Mouse (Mus musculus): ENCODE measurements at regions not wholly inside any gene's neighbourhood (a gene's known extent, or its start where the extent isn't known, plus 50 kb on each side); places are given as distances from the start of the nearest gene placed in this dataset.

DNA sequence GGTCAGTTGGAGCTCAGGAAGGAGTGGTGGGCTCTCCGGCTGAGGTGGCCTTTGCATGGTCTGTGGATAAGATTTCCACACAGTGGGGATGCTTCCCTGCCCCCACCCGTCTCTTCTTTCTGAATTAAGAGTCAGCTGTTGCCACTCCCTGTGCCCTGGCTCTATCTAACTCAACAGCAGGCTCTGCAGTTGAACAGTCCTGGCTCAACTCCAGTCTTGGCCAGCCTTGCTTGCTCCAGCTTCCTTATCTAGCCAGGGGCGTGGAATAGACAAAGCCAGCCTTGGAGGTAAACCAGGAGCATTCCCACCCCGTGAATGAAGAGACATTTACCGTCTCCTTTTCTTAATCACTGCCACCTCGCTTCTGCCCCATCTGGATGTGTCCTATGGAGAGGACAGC lies 89.7 kb downstream of the Mn1 start:
- no peak for DNase-seq (ENCODE audit: extremely low spot score, low read depth, low spot score)

GRCm38 (mm10) chr5:111507332-111507731 lies 90.2 kb downstream of the Mn1 start:
- no peak for DNase-seq (ENCODE audit: extremely low spot score, low read depth, low spot score)

DNA sequence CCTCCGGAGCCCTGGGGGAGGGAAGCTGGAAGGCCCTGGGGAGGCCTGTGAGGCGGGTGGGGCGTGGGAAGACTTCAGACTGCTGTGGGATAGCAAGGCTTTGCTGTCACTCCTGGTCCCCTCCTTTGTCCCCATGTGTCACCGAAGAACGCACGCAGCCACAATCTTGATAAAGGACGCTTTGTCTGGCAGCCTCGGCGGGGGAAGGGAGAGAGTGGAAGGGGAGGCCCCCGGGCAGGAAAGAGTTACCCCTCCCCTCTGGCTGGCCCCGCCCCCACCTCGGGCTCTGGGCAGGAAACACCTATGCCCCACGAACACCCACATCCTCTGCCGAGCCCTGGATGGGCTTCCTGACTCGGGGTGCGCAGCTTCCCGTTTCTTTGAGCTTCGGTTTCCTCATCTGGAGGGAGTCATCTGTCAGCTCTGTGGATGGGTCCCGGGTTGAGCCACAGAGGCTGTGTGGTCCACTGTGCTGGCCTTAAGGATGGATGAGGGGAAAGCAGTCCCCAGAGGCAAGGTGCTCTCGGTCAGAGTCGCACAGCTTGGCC lies 91.9 kb downstream of the Mn1 start:
- no peak for DNase-seq (ENCODE audit: extremely low spot score, low read depth, low spot score)

DNA sequence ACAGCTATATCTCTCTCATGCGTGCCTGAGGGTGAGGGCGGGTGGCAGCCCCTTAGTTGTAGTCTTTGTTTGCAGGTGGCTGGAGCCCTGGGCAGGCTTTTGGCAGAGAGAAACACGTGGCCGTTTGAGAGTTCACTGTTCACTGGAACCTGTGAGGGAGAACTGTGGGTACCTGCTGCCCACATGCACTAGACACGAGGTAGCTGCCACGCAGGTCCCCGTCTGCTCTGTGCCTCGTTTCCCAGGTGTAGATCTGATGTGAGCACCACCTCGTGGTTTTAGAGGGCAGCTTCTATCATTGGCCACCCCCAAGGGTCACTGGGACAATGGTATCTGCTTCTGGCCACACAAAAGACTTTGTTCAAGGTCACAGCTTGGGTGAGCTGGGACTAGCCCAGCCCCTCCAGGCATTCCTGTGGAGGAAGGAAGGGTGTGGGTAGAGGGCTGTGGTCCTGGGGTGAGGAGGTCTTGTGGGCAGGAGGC lies 92.5 kb downstream of the Mn1 start:
- no peak for DNase-seq (ENCODE audit: extremely low spot score, low read depth, low spot score)

DNA sequence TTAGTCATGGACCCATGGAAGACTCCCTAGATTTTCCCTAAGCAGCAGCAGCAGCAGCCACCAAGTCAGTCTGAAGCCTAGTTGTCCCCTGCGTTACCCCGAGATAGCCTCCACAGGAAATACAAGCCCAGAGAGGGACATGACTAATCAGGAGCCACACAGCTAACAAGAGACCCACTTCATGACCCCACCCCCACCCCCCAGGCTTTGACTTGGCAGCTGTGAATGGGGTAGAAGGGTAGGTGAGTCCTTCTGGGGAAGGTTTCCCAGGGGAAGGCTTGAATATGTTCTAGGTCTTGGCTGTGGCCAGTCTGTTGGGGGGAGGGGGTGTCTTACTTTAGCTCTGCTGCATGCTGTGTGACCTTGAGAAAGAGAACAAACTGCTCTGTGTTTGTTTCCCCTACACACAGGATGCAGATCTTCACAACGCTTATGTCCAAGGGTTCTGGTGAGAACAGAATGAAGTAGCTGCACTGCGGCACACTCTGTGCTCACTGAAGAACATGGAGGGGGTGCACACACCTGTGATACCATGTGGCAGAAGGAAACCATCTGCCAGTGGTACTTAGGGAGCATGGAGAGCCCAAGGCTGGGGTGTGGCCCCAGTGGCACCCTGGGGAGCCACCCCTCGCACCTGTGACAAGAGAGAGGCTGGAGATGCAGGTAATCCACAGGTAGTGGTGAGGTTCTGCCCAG lies 93.2 kb downstream of the Mn1 start:
- DNase-seq (ENCODE audit: extremely low spot score, low read depth, low spot score): no peak

DNA sequence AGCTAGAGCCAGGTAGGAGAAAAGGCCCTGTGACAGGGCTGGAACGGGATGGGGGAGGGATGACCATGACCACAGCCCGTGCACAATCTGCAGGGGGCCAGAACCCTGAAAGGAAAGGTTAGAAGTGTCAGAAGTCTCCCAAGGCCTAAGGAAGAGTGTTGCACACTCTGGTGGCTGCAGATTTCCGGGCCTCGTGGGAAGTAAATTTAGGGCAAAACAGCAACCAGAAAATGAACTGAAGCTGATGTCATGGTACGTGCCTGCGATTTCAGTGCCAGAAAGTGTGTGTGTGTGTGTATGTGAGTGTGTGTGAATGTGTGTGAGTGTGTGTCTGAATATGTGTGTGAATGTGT lies 93.7 kb downstream of the Mn1 start:
- DNase-seq (ENCODE audit: extremely low spot score, low read depth, low spot score): no peak

DNA sequence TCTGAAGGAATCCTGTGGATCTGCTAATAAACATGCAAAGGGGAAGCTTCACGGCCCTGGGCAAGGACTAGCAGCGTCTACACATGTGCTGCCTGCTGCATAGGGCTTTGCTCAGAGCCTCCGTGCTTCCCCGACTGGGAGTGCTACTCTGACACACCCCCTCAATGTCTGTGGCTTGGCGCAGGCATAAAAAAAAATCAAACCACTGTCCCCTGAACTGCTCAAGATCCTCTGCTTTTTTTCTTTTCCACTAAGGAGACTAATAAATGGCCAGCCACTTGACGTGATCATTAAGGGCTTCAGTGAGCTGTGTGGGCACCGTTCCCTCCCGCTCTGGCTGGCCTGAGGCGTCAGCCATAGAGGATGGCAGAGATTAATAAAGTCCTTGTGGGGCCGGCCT lies 94.8 kb downstream of the Mn1 start:
- DNase-seq (ENCODE audit: extremely low spot score, low read depth, low spot score): no peak

- no peak for DNase-seq (ENCODE audit: extremely low spot score, low read depth, low spot score)
Measured at GRCm38 (mm10) chr5:111513976-111514375, 96.8 kb downstream of the Mn1 start.

DNA sequence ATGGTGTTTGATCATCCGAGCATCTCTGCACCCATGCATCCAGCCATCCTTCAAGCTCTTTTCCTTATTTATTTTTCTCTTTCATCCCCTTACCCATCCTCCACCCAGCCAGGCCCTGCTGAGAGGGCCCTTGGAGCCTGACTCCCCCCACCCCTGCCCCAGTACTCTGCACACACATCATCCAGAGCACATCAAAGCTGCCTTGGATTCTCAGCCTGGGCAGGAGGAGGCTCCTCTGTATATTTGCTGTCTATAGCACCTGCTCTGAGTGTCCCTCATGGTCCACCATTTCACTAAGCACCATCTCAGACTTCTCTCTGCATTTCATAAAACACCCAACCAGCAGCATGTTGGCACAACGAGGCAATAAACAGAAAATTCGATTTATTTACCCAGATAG lies 101.9 kb downstream of the Mn1 start:
- no peak for DNase-seq (ENCODE audit: extremely low spot score, low read depth, low spot score)

GRCm38 (mm10) chr5:111519500-111520041 lies 102.4 kb downstream of the Mn1 start:
- DNase-seq (ENCODE audit: extremely low spot score, low read depth, low spot score): no peak

- DNase-seq (ENCODE audit: extremely low spot score, low read depth, low spot score): no peak
Measured at GRCm38 (mm10) chr5:111521866-111522265, 104.7 kb downstream of the Mn1 start.

- DNase-seq (ENCODE audit: extremely low spot score, low read depth, low spot score): no peak
Measured at GRCm38 (mm10) chr5:111522586-111522985, 105.4 kb downstream of the Mn1 start.

DNA sequence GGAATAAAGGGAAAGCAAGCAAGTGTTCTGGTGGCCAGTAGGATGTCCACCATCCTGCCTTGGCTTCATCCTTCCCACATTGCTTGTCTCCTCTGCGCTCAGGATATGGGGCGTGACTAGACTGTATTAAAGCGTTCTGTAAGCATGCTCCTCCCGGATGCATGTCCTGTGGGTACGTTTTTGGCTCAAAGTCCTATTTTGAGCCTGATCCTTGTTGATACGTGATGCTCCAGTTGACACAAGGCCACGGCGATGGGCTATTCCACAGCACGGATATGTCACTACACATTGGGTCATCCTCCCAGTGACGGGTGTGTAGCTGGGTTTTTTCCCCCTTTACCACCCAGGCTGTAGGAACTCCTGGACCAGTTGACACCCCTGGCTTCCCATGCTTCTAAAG lies 110.6 kb downstream of the Mn1 start:
- DNase-seq (ENCODE audit: extremely low spot score, low read depth, low spot score): no peak

GRCm38 (mm10) chr5:111529096-111529495 lies 111.9 kb downstream of the Mn1 start:
- no peak for DNase-seq (ENCODE audit: extremely low spot score, low read depth, low spot score)

DNA sequence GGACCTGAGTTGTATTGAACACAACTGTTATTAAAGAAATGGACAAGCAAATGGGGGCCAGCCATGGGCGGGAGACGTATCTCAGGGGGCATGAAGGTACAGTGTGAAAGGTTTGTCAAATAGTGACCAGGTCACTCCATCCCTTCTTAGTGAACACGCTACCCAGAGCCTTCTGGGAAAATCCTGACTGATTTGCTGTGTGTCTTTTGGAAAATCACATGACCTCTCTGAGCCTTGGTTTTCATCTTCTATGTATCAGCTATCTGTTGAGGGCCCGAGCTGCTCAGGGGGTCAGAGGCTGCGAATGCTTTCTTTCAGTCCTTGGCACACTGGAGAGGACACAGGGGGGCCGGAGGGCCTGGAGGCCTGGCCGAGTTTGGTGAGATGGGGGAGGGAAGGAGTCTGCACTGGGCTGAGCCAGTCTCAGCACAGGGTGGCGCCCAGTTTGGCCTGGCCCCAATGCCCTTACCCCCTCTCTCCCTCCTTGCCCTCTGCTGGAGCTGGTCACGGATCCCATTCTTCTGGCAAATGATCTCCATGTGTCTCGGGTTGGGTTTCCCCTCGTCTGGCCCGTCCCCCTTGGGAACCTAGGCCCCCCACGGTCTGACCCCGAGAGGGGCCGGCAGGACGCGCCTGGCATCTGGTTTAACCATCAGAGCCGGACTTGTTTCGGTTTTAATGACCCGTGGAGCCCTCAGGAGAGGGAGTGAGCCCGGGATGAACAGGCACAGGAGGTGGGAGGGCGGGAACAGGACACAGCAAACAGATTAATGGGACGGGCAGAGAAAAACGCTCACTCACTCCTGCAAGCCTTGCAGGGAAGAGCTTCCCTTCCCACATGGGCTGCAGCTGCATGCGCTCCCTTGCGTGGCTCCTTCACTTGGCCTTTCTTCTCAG lies 113.7 kb downstream of the Mn1 start:
- DNase-seq (ENCODE audit: extremely low spot score, low read depth, low spot score): peak; percentile 31

GRCm38 (mm10) chr5:111532446-111533035 lies 115.4 kb downstream of the Mn1 start:
- DNase-seq (ENCODE audit: extremely low spot score, low read depth, low spot score): no peak

DNA sequence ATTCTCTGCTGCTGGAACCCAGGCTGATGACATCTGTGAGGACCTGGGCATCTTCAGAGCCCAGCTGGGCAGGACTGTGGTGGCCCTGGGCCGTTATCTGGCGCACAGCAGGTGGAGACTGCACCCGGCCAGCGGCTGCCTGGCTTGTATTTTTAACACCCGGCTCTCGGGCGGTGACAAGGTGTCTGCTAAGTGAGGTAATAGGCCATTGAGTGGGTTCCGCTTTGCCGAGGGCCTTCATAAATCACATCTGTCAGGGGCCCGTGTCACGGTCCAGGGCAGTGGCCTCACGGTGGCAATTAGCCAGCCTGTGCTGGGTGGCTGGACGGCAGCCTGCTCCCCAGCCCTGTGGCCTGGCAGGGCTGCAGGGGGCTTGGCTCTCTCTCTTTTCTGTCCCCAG lies 118.8 kb downstream of the Mn1 start:
- peak; percentile 44 for DNase-seq (ENCODE audit: extremely low spot score, low read depth, low spot score)

GRCm38 (mm10) chr5:111538560-111539450 lies 121.6 kb downstream of the Mn1 start:
- no peak for DNase-seq (ENCODE audit: extremely low spot score, low read depth, low spot score)

GRCm38 (mm10) chr5:111540486-111540885 lies 123.3 kb downstream of the Mn1 start:
- no peak for DNase-seq (ENCODE audit: extremely low spot score, low read depth, low spot score)

GRCm38 (mm10) chr5:111542077-111542476 lies 124.9 kb downstream of the Mn1 start:
- DNase-seq (ENCODE audit: extremely low spot score, low read depth, low spot score): no peak

Measured in hindlimb bud, embryonic 11.5 days (tissue).